ENCODE assay signal across 8 mouse cellular contexts in the genomic region with DNA sequence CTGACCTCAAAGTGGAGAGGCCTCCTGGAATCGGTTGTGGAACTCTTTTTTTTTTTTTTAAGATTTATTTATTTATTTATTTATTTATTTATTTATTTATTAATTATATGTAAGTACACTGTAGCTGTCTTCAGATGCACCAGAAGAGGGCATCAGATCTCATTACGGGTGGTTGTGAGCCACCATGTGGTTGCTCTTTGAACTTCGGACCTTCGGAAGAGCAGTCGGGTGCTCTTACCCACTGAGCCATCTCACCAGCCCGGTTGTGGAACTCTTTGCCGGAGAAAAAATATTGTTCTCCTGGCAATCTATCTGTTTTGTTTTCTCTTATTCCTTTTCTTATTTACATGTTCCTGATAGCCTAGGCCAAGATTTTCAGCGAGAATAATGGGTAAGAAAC. TPM values are rescaled to one million over a fixed set of nuclear protein-coding genes. Genes with fewer than 3 reads are reported as not detected.
A peak's percentile ranks its signal among the peaks of the same experiment; 100 is the strongest.
DNase-seq lines count a peak whose midpoint lies in the region; ATAC-seq and TF ChIP-seq lines count a peak whose summit lies in the region.
"Not testable (repeated sequence)": the region's sequence is repeated elsewhere in the genome, so short reads cannot be mapped to it uniquely, and the experiment has no call there.

No protein-coding gene starts in this region.

- peak; percentile 51 to 59 for DNase-seq in B cell, adult 2 months
- DNase-seq in ZHBTc4 (ENCODE audit: low read depth, low spot score), result peak; percentile 60
- DNase-seq in embryo, embryonic 10.5 days (ENCODE audit: low spot score), result peak; percentile 10
- DNase-seq in kidney, postnatal 36 days, result peak; percentile 44 to 58
- DNase-seq in lung, embryonic 14.5 days, result peak; percentile 32
- peak; percentile 34 for DNase-seq in retina, postnatal 1 day

- WGBS in heart, embryonic 14.5 days, result 45% methylated on average over 8 of the region's 8 CpGs
- WGBS in intestine, postnatal 0 days, result 62% methylated on average over 8 of the region's 8 CpGs
- 55% methylated on average over 8 of the region's 8 CpGs for WGBS in lung, embryonic 14.5 days

- H3K9me3 ChIP-seq in heart, embryonic 14.5 days (ENCODE audit: control insufficient read depth, low read length); intestine, postnatal 0 days (ENCODE audit: control insufficient read depth); lung, embryonic 14.5 days (ENCODE audit: low read depth, low read length): not testable (repeated sequence)

- H3K4me2 ChIP-seq in heart, embryonic 14.5 days (ENCODE audit: low read length); intestine, postnatal 0 days (replicated peaks; ENCODE audit: low read depth); lung, embryonic 14.5 days: not testable (repeated sequence)

- not testable (repeated sequence) for ATAC-seq in heart, embryonic 14.5 days (ENCODE audit: insufficient number of reproducible peaks, insufficient read depth, low FRiP score, low read depth); intestine, postnatal 0 days; lung, embryonic 14.5 days (ENCODE audit: insufficient read depth)

- H3K27ac ChIP-seq in heart, embryonic 14.5 days (replicated peaks in 1 of 2; ENCODE audit: control insufficient read depth in 1 of 2, insufficient read depth in 1 of 2, low read depth in 2 of 2, low read length in 2 of 2), result peak overlapping the region; percentile 99
- H3K27ac ChIP-seq in intestine, postnatal 0 days (ENCODE audit: low read depth, low read length); lung, embryonic 14.5 days (ENCODE audit: low read depth): not testable (repeated sequence)

- H3K9ac ChIP-seq in heart, embryonic 14.5 days (ENCODE audit: low read length), result peak overlapping the region; percentile 49; the same call in 1 of the 2 replicates
- H3K9ac ChIP-seq in intestine, postnatal 0 days (ENCODE audit: low read depth, low read length); lung, embryonic 14.5 days: not testable (repeated sequence)

- H3K36me3 ChIP-seq in heart, embryonic 14.5 days (ENCODE audit: control insufficient read depth, insufficient read depth, low read length), result peaks cover 70% of the 10 kb centered on the region
- H3K36me3 ChIP-seq in intestine, postnatal 0 days (ENCODE audit: control insufficient read depth, insufficient read depth), result not testable (repeated sequence)
- H3K36me3 ChIP-seq in lung, embryonic 14.5 days (ENCODE audit: insufficient read depth), result peaks cover 52% of the 10 kb centered on the region; the same call in 1 of the 2 replicates

- H3K4me3 ChIP-seq in heart, embryonic 14.5 days (ENCODE audit: control insufficient read depth in 1 of 2, insufficient read depth in 1 of 2, low read depth in 1 of 2, low read length in 2 of 2); intestine, postnatal 0 days (ENCODE audit: low read depth, low read length); lung, embryonic 14.5 days (ENCODE audit: low read depth, low read length): not testable (repeated sequence)

- H3K4me1 ChIP-seq in heart, embryonic 14.5 days (ENCODE audit: control insufficient read depth in 2 of 2, insufficient read depth in 2 of 2, low read length in 2 of 2), result peaks cover 29 to 30% of the 10 kb centered on the region in 2 experiments
- H3K4me1 ChIP-seq in intestine, postnatal 0 days (replicated peaks; ENCODE audit: control insufficient read depth, insufficient read depth, low read length); lung, embryonic 14.5 days (ENCODE audit: insufficient read depth): not testable (repeated sequence)

- H3K27me3 ChIP-seq in heart, embryonic 14.5 days (ENCODE audit: control insufficient read depth, insufficient read depth, low read length); intestine, postnatal 0 days (replicated peaks; ENCODE audit: control insufficient read depth, insufficient read depth, low read length); lung, embryonic 14.5 days (ENCODE audit: insufficient read depth, low read length): not testable (repeated sequence)

- TF ChIP-seq CTCF in intestine, postnatal 0 days (IDR thresholded peaks at IDR 0.05; ENCODE audit: low read depth), result peak; percentile 44
- not testable (repeated sequence) for TF ChIP-seq CTCF in lung, embryonic 14.5 days (IDR thresholded peaks at IDR 0.05; ENCODE audit: low read depth)

RNA-seq across cellular contexts. Expression of gene Polr1e, which starts 20.5 kb away (rescaled TPM):
- 72.4 and 73.1 TPM in 2 replicates for polyA plus RNA-seq in heart, embryonic 14.5 days (2014; fragmentation: Nextera tagmentation; extraction: Ambion mirVana)
- polyA plus RNA-seq in intestine, postnatal 0 days (2015; fragmentation: Nextera tagmentation; extraction: Ambion mirVana), result 11.4 and 13.7 TPM in 2 replicates
- polyA plus RNA-seq in lung, embryonic 14.5 days (2014; fragmentation: Nextera tagmentation; extraction: Ambion mirVana), result 40.1 and 43.3 TPM in 2 replicates

RNA-seq across cellular contexts. Expression of gene Zbtb5, which starts 26.7 kb away (rescaled TPM):
- 17.2 and 17.6 TPM in 2 replicates for polyA plus RNA-seq in heart, embryonic 14.5 days (2014; fragmentation: Nextera tagmentation; extraction: Ambion mirVana)
- polyA plus RNA-seq in intestine, postnatal 0 days (2015; fragmentation: Nextera tagmentation; extraction: Ambion mirVana), result 8.5 TPM in 2 replicates
- polyA plus RNA-seq in lung, embryonic 14.5 days (2014; fragmentation: Nextera tagmentation; extraction: Ambion mirVana), result 22.2 and 23.7 TPM in 2 replicates

RNA-seq across cellular contexts. Expression of gene Fbxo10, which starts 45.5 kb away (rescaled TPM):
- 12.5 and 14.5 TPM in 2 replicates for polyA plus RNA-seq in heart, embryonic 14.5 days (2014; fragmentation: Nextera tagmentation; extraction: Ambion mirVana)
- polyA plus RNA-seq in intestine, postnatal 0 days (2015; fragmentation: Nextera tagmentation; extraction: Ambion mirVana), result 2.4 and 2.6 TPM in 2 replicates
- 11.6 and 13.3 TPM in 2 replicates for polyA plus RNA-seq in lung, embryonic 14.5 days (2014; fragmentation: Nextera tagmentation; extraction: Ambion mirVana)

RNA-seq across cellular contexts. Expression of gene Grhpr, which starts 57.7 kb away (rescaled TPM):
- 85.6 and 88.7 TPM in 2 replicates for polyA plus RNA-seq in heart, embryonic 14.5 days (2014; fragmentation: Nextera tagmentation; extraction: Ambion mirVana)
- 121 and 133 TPM in 2 replicates for polyA plus RNA-seq in intestine, postnatal 0 days (2015; fragmentation: Nextera tagmentation; extraction: Ambion mirVana)
- 46.2 and 50.1 TPM in 2 replicates for polyA plus RNA-seq in lung, embryonic 14.5 days (2014; fragmentation: Nextera tagmentation; extraction: Ambion mirVana)

Comparison
In these comparisons a context has a peak if more than half of its experiments do, and no peak if none do; other contexts are left out.
1. DNase-seq: peak in every context shown above with its lines; median percentile 60 in ZHBTc4; 55 in B cell, adult 2 months; 51 in kidney, postnatal 36 days; 34 in retina, postnatal 1 day; 32 in lung, embryonic 14.5 days; 10 in embryo, embryonic 10.5 days.